11 mouse cellular contexts compared by ENCODE assay signal in genomic region chr13:55847805-55848204, GRCm38 (mm10). TPM values are rescaled to one million over a fixed set of nuclear protein-coding genes. Genes with fewer than 3 reads are reported as not detected.
DNase-seq lines count a peak whose midpoint lies in the region; ATAC-seq and TF ChIP-seq lines count a peak whose summit lies in the region.
"Had no signal": no experiment of that assay in that cellular context is flagged by ENCODE, and none has a peak within 500 bp of the region (broad histone marks: within the 10 kb centered on the region; RNA-seq: fewer than 3 reads in every experiment).

No protein-coding gene starts in this region.

- peak; percentile 3; the same call in 1 of the 2 replicates for TF ChIP-seq CTCF in lung, postnatal 0 days (IDR thresholded peaks at IDR 0.05)

- H3K36me3 ChIP-seq in kidney, embryonic 15.5 days, result no peaks in the 10 kb centered on the region
- H3K36me3 ChIP-seq in lung, postnatal 0 days (ENCODE audit: insufficient read depth, low read length), result no peaks in the 10 kb centered on the region
- H3K36me3 ChIP-seq: G1E; midbrain, embryonic 13.5 days had no signal

- H3K9me3 ChIP-seq in kidney, embryonic 15.5 days (replicated peaks), result no peaks in the 10 kb centered on the region
- 0 out of 2 replicates have a peak, but pooled peaks cover 6% of the 10 kb centered on the region for H3K9me3 ChIP-seq in lung, postnatal 0 days (ENCODE audit: low read length)
- H3K9me3 ChIP-seq: midbrain, embryonic 13.5 days had no signal

- H3K4me1 ChIP-seq in kidney, embryonic 15.5 days, result peaks cover 25% of the 10 kb centered on the region
- H3K4me1 ChIP-seq in lung, postnatal 0 days (ENCODE audit: insufficient read depth, low read depth, low read length), result no peaks in the 10 kb centered on the region

- peak overlapping the region; percentile 53 for H3K4me2 ChIP-seq in kidney, embryonic 15.5 days
- H3K4me2 ChIP-seq in lung, postnatal 0 days (replicated peaks; ENCODE audit: low read depth, low read length), result peak overlapping the region; percentile 27
- H3K4me2 ChIP-seq: midbrain, embryonic 13.5 days had no signal

- DNase-seq in kidney, adult 11 months, result no peak
- peak; percentile 44 for DNase-seq in lung, postnatal 0 days (ENCODE audit: low spot score)
- no peak for DNase-seq in cerebellum, postnatal 10 days
- DNase-seq in left cerebral cortex, adult 8-10 months (ENCODE audit: low spot score in 2 of 2), result no peak
- DNase-seq: adrenal gland, adult 2 months; left cerebral cortex, postnatal 4 days had no signal

- peak; percentile 81 for ATAC-seq in kidney, embryonic 15.5 days (replicated peaks; ENCODE audit: low FRiP score)
- ATAC-seq in common myeloid progenitor, adult 5-6 weeks (replicated peaks; ENCODE audit: low read depth, poor library complexity, severe bottlenecking), result 0 out of 2 replicates have a peak, but pooled peaks have one; percentile 36
- 0 out of 2 replicates have a peak, but pooled peaks have one; percentile 22 for ATAC-seq in granulocyte monocyte progenitor cell, adult 5-6 weeks (replicated peaks; ENCODE audit: poor library complexity, severe bottlenecking)
- ATAC-seq in lung, postnatal 0 days, result peak; percentile 47
- ATAC-seq: midbrain, embryonic 13.5 days had no signal

- H3K4me3 ChIP-seq in kidney, embryonic 15.5 days (replicated peaks), result peak overlapping the region; percentile 26
- no peak overlapping the region for H3K4me3 ChIP-seq in lung, postnatal 0 days (ENCODE audit: low read depth, low read length)
- H3K4me3 ChIP-seq: midbrain, embryonic 13.5 days had no signal

- no peak for TF ChIP-seq EP300 in lung, postnatal 0 days (IDR thresholded peaks at IDR 0.05)

- H3K9ac ChIP-seq in kidney, embryonic 15.5 days, result no peak overlapping the region
- H3K9ac ChIP-seq in lung, postnatal 0 days (replicated peaks; ENCODE audit: low read depth), result no peak overlapping the region
- H3K9ac ChIP-seq: midbrain, embryonic 13.5 days had no signal

- WGBS in kidney, embryonic 15.5 days, result 16% methylated on average over 10 of the region's 10 CpGs
- WGBS in lung, postnatal 0 days, result 6% methylated on average over 10 of the region's 10 CpGs

- H3K27me3 ChIP-seq in kidney, embryonic 15.5 days, result peaks cover 77% of the 10 kb centered on the region
- H3K27me3 ChIP-seq in lung, postnatal 0 days (replicated peaks; ENCODE audit: insufficient read depth, low read length), result 0 out of 2 replicates have a peak, but pooled peaks cover 5% of the 10 kb centered on the region

- H3K27ac ChIP-seq in kidney, embryonic 15.5 days, result no peak overlapping the region
- no peak overlapping the region for H3K27ac ChIP-seq in lung, postnatal 0 days (ENCODE audit: low read length)
- H3K27ac ChIP-seq: midbrain, embryonic 13.5 days had no signal

RNA-seq across cellular contexts. Expression of gene Pitx1, which starts 11.8 kb away (rescaled TPM):
- polyA plus RNA-seq in kidney, embryonic 15.5 days (2015; fragmentation: Nextera tagmentation; extraction: Ambion mirVana), result 2.0 and 3.6 TPM in 2 replicates
- total RNA-seq in common myeloid progenitor, adult 5-6 weeks (2017), result not detected in 2 replicates
- not detected in 2 replicates for total RNA-seq in granulocyte monocyte progenitor cell, adult 5-6 weeks (2014; fragmentation: Nextera tagmentation)
- not detected in 2 replicates for total RNA-seq in granulocyte monocyte progenitor cell, adult 5-6 weeks (2017)
- not detected in 2 replicates for polyA plus RNA-seq in lung, postnatal 0 days (2015; fragmentation: Nextera tagmentation; extraction: Ambion mirVana)
- total RNA-seq in left cerebral cortex, adult 8-10 months (2022), result not detected
- total RNA-seq: adrenal gland, adult 2 months; G1E; left cerebral cortex, postnatal 4 days had no signal
- polyA plus RNA-seq: adrenal gland, adult 2 months; G1E had no signal

Comparison
In these comparisons a context has a peak if more than half of its experiments do, and no peak if none do; other contexts are left out.
1. ATAC-seq: peak in every context shown above with its lines; median percentile 81 in kidney, embryonic 15.5 days; 47 in lung, postnatal 0 days; 36 in common myeloid progenitor, adult 5-6 weeks; 22 in granulocyte monocyte progenitor cell, adult 5-6 weeks.